Mouse (Mus musculus) Patski (cell line): ENCODE measurements around the gene Plch2. TPM values are rescaled to one million over a fixed set of nuclear protein-coding genes. Genes with fewer than 3 reads are reported as not detected.

Experiments used
- ATAC-seq: fragments of 100-300 bp; one replicate; pipeline ENCODE4 v1.8.0; 2021
- CTCF ChIA-PET: fragments of 350-600 bp; sonication (Branson Sonifier 250); formaldehyde crosslinking; loops from one replicate; lab custom pipeline; 2022; ENCODE audit warnings: inconsistent platforms; lab: Charles Lee
- POLR2A ChIA-PET: fragments of 350-600 bp; sonication (Branson Sonifier 250); formaldehyde crosslinking; loops from one replicate; lab custom pipeline; 2022; ENCODE audit warnings: antibody characterized with exemption, inconsistent platforms; lab: Charles Lee
- DNase-seq: peaks from one replicate; pipeline ENCODE4 v3.0.0-alpha.2; 2011; ENCODE audit warnings: low read depth, low spot score
- H3K27me3 ChIP-seq: fragments of 371-371 bp; one replicate; pipeline ENCODE4 v1.5.1; 2021
- CTCF ChIP-seq: fragments of 100-300 bp; IDR thresholded peaks from one replicate; pipeline ENCODE4 v1.5.1; 2021
- in situ Hi-C: fragments of 300-500 bp; cut with MboI; formaldehyde crosslinking; loops from 3 replicates; pipeline ENCODE4 v1.11.1; 2018; ENCODE audit warnings: low pct_unique_long_range_greater_than_20kb, mixed read lengths
- polyA plus RNA-seq: library from polyadenylated mRNA; unstranded; gene quantifications from one replicate; pipeline ENCODE4 v1.2.3, GENCODE M21; 2021

The Plch2 gene
- polyA plus RNA-seq, 1 experiment from 2014 or later: 0.49 TPM

DNA sequence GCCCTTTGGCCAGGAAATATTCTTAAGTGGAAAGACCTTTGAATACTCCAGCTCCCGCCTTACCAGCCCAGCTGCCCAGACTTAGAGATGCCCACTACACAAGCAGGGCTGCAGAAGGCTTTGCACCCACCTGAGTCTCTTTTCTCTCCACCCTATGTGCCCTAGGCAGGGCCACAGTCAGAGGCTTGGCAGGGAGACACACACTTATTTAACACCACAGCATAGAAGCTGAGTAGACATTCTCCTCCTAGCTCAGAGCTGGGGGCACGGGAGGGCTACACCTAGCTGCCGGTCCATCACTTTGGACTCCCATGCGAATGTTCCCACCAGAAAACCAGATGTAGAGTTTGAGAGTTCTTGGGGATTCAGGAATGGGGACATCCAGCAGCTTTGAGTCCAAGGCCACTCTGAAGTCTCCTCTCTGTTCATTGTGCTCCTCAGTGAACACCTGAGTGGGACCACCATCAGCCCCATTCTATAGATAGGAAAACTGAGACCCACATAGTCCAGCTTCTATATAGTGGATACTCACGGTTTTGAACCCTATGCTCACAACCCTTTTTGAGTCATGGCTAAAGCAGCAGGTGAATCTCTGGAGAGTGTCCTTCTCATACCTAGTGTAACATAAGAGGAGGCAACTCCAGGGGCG lies 107.5 kb downstream of the Plch2 start:
- in situ Hi-C loops: no loop called here
- no peak for TF ChIP-seq CTCF
- peaks cover 27% of the 10 kb centered on the region for H3K27me3 ChIP-seq
- ATAC-seq (no peak), DNase-seq (no peak)
- ChIA-PET POLR2A (no interaction called here), CTCF (interaction anchor here (1.2 kb wide), 1 partner anchor 72 kb away, joined by 5 read pairs; no protein-coding TSS in a partner anchor)

DNA sequence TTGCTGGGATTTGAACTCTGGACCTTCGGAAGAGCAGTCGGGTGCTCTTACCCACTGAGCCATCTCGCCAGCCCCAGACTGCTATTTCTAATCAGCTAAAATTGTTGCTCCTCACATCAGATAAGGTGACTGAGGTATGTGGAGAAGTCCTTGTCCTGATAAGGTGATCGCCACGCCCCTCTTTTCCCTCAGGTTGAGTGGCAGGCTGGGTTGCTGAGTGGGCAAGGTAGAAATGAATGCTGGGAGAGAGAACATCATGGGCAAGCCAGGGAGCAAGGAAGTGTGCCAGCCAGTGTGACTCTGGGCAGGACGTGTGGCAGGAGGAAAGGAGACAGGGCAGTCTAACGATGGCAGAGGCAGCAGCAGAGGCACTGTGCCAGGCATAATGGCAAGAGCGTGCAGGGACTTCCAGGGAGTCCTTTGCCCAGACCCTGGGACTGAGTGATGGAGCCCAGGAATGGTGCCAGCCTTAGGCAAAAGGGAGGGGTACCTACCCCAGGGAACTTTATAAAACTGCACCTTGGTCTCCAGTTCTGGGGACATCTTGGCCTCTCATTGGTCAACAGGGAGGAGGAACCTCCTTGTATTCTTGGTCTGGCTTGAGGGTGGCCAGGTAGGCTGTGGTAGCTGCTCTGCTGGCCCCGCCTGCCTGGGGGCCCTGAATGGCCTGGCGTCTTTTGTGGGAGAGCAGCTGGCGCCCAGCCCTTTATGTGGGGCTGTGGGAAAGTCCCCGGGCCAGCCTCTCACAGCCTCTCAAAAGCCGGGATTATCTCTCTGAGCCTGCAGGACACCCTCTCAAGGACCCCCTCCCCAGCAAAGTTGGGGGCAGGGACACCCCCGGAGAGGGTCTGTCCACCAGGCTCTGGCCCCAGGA lies 108.3 kb downstream of the Plch2 start:
- ChIA-PET CTCF (interaction anchor here (1.2 kb wide), 1 partner anchor 71 kb away, joined by 5 read pairs; no protein-coding TSS in a partner anchor), POLR2A (no interaction called here)
- no peak for TF ChIP-seq CTCF
- no peak for DNase-seq
- no peak for ATAC-seq
- in situ Hi-C loops: no loop called here
- peaks cover 27% of the 10 kb centered on the region for H3K27me3 ChIP-seq

DNA sequence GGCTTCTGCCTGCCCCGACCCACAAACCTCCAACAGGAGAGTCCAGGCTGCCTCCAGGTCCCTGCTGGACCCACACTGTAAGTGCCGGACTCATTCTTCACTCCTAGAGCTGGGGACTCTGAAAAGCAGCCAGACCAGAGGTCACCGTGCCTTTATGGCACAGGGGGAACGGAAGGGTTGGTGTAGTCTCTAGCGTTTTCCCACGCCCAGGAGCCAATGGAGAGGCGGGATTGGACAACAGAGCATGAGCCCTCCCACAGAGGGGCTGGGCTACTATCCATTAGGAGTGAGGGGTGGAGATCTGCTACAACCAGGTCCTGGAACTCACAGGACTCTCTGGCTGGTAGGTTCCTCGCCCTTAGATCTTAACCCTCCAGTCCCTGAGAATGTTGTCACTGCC lies 110.3 kb downstream of the Plch2 start:
- peak; percentile 58 for ATAC-seq
- no peak for DNase-seq
- no peak for TF ChIP-seq CTCF
- ChIA-PET CTCF (no interaction called here), POLR2A (no interaction called here)
- H3K27me3 ChIP-seq: peaks cover 23% of the 10 kb centered on the region
- in situ Hi-C loops: no loop called here

DNA sequence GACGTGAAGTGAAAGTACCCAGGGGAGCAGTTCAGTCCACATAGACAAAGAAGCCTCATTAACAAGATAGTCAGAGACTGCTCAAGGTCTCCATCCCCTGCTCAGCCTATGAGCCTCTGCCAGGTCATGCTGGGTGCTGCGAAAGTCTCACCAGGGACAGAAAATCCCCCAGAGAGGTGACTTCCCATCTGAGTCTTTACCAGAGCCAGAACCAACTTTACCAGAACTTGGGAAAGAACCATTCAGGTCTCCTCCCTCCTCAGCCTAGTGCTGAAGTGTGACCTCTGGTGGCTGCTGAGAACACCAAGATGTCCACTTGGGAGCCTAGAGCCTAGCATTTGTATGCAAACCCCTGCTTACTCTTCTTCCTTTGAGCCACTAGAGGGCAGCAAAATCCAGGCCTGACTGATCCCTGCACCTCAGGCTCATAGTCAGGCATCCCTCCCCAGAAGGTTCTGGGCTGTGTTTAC lies 112.4 kb downstream of the Plch2 start:
- peak; percentile 93 for ATAC-seq
- ChIA-PET CTCF (interaction anchor here (2.4 kb wide), 1 partner anchor 122 kb away, joined by 6 read pairs; no protein-coding TSS in a partner anchor), POLR2A (no interaction called here)
- peak; percentile 92 for TF ChIP-seq CTCF
- peaks cover 13% of the 10 kb centered on the region for H3K27me3 ChIP-seq
- in situ Hi-C loops: loop anchor here (5.0 kb wide), 1 partner anchor 67 kb away; no protein-coding TSS in a partner anchor
- peak; percentile 51 for DNase-seq

DNA sequence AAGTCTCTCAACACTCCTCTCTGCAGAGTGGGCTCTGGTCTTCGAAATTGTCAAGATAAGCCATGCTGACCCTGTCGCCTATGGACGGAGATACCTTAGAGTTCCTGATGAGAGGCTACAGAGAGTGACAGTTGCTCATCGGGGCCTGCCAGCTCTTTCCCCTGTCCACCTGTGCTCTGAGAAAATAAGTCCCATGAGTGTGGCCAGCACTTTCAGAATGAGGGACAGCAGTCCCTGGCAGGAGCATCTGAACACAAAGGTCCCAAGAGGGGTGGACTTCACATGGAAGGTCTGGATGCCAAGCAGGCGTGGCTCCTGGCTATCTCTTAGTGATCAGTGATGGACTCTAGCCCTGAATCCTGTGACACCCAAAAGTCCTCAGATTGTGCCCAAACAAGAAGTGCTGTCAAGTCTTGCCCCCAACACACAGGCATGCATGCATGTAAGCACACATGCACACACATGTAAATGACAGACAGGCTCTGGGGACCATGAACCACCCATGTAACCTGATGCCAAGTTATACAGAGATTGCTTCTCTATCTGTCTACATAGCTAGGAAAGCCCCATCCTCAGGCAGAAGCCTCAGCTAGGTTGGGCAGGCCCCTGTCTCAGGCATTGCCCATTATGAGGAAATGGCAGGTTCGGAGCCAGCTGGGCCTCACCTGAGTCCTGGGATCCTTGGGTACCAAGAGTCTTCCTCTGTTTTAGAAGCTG lies 113.1 kb downstream of the Plch2 start:
- no peak for TF ChIP-seq CTCF
- no peak for ATAC-seq
- ChIA-PET POLR2A (no interaction called here), CTCF (interaction anchor here (1.3 to 2.4 kb wide), 2 partner anchors 67 to 123 kb away, joined by 3 to 6 read pairs; no protein-coding TSS in a partner anchor)
- in situ Hi-C loops: loop anchor here (5.0 kb wide), 1 partner anchor 66 kb away; no protein-coding TSS in a partner anchor
- no peak for DNase-seq
- H3K27me3 ChIP-seq: peaks cover 7% of the 10 kb centered on the region

DNA sequence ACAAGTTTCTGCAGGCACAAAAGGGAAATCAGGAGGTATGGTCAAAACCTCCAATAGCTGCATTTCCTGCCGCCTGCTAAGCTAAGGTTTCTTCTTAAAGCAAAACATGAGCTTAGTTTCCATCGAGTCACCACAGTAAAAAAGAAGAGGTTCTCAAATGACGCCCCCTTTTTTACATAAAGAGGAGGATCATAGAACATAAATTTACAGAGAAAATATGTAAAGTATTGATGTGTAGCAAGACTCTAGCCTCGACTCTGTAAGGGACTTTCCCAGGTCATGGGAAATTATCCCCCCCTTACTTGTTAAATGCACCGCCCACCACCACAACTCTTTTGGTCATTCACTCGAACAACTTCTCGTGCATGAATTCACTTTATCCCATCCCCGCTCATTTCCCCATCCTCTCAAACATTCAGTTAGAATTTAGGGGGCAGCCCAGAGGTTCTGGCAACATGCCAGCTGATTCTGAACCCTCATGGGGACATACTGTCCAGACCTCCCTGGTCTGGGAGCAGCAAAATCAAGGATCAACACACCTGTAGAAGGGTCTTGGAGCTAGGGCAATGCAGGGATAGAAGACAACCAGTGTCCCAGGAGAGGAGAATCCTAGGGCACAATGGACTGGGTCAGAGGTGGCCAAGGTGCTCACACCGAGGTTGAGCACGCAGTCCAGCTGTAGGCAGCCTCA lies 113.8 kb downstream of the Plch2 start:
- TF ChIP-seq CTCF: no peak
- CTCF ChIA-PET: interaction anchor here (1.3 to 2.4 kb wide), 2 partner anchors 66 to 123 kb away, joined by 3 to 6 read pairs; no protein-coding TSS in a partner anchor
- H3K27me3 ChIP-seq: peaks cover 3% of the 10 kb centered on the region
- POLR2A ChIA-PET: no interaction called here
- in situ Hi-C loops: loop anchor here (5.0 kb wide), 1 partner anchor 65 kb away; no protein-coding TSS in a partner anchor
- no peak for DNase-seq
- ATAC-seq: no peak

DNA sequence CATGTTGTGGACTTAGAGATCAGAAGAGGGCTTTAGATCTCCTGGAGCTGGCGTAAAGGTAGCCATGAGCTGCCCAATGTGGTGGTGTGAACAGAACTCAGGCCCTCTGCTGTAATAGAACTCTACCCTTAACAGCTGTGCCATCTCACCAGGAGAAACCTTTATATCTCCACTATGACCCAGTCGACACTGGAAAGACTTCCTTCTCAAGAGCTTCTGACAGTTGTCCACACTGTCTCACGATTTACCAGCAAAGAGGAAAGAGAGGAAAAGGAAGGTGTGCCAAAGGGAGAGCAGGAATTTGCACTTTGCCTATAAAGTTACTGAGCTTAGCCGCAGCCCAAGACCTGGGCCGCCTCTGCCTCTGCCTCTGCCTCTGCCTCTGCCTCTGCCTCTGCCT lies 114.8 kb downstream of the Plch2 start:
- POLR2A ChIA-PET: no interaction called here
- CTCF ChIA-PET: interaction anchor here (2.4 kb wide), 1 partner anchor 124 kb away, joined by 6 read pairs; no protein-coding TSS in a partner anchor
- TF ChIP-seq CTCF: no peak
- peaks cover 9% of the 10 kb centered on the region for H3K27me3 ChIP-seq
- in situ Hi-C loops: loop anchor here (5.0 kb wide), 1 partner anchor 65 kb away; no protein-coding TSS in a partner anchor
- ATAC-seq: no peak
- DNase-seq: no peak

DNA sequence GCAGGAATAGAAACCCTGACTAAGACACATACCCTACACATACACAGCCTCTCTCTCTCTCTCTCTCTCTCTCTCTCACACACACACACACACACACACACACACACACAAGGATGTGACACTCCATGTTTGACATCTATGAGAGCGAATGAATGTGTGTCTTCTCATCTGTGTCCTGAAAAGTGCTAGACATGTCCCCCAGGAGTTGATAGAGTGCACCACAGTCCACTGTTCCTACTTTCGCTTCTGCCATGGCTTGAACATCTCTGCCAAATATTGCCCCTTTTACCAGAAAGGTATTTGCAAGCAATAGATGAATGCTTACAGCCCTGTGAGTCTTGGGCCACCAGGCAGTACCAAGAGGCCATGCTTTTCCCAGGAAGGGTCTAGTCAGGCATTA lies 116.4 kb downstream of the Plch2 start:
- ATAC-seq (no peak), DNase-seq (no peak)
- CTCF ChIA-PET: no interaction called here
- TF ChIP-seq CTCF: no peak
- in situ Hi-C loops: loop anchor here (5.0 kb wide), 1 partner anchor 63 kb away; no protein-coding TSS in a partner anchor
- POLR2A ChIA-PET: no interaction called here
- H3K27me3 ChIP-seq: peaks cover 12% of the 10 kb centered on the region

DNA sequence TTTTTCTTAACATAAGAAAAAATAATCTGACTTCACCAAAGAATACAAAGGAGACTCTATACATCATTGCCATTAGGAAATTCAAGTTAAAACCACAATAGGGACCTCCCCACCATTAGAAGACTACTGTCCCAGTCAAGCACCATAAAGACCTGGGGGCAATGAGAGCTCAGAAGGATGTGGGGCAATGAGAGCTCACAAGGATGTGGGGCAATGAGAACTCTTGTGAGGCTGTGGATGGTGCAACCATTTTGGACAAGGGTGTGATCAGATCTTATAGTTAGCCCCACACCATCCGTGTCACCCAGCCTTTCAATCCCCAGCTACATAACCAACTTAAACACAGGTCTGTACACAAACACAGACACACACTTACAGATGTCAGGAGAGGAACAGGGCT lies 118.8 kb downstream of the Plch2 start:
- TF ChIP-seq CTCF: no peak
- no peak for DNase-seq
- in situ Hi-C loops: no loop called here
- CTCF ChIA-PET: interaction anchor here (1.2 kb wide), 1 partner anchor 8 kb away, joined by 3 read pairs; no protein-coding TSS in a partner anchor
- H3K27me3 ChIP-seq: peaks cover 12% of the 10 kb centered on the region
- ATAC-seq: no peak
- POLR2A ChIA-PET: interaction anchor here (0.6 kb wide), 2 partner anchors 10 to 35 kb away, joined by 3 to 4 read pairs; no protein-coding TSS in a partner anchor
